Mouse (Mus musculus) right cerebral cortex, adult 18-20 months (tissue): Measurements from ENCODE around the gene Smarca1.
A peak's percentile ranks its signal among the peaks of the same experiment; 100 is the strongest.

Experiments
- DNase-seq: peaks from one replicate; pipeline ENCODE4 v3.0.0; 2022; ENCODE audit warnings: mixed read lengths

Smarca1 gene

GRCm38 (mm10) chrX:47892431-47893024, at the start of gene Smarca1:
Smarca1 (minus strand) TSS chrX:47892974.
- no peak for DNase-seq

DNA sequence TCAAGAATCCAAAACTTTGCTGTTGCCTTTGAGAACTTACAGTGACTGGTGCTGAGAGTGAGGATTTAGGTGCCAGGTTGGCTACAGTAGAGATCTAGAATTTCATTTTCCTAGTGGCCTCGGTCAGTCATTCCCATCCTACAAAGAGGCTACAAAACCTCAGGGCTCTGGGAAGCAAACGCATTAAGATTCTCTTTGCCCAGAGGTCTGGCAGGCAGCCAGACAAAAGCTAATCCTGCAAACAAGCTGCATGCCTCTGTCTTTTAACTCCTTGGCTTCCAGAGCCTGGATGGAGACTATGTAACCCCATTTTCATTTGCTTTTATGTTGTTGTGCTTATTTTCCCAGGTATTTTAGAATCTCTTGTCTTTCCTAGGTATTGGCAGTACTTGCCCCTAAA, 45.0 kb upstream of the Smarca1 start:
- no peak for DNase-seq

GRCm38 (mm10) chrX:47936885-47937284, 44.1 kb upstream of the Smarca1 start:
- no peak for DNase-seq

- no peak for DNase-seq
Observed at GRCm38 (mm10) chrX:47934352-47934751, 41.6 kb upstream of the Smarca1 start.

DNA sequence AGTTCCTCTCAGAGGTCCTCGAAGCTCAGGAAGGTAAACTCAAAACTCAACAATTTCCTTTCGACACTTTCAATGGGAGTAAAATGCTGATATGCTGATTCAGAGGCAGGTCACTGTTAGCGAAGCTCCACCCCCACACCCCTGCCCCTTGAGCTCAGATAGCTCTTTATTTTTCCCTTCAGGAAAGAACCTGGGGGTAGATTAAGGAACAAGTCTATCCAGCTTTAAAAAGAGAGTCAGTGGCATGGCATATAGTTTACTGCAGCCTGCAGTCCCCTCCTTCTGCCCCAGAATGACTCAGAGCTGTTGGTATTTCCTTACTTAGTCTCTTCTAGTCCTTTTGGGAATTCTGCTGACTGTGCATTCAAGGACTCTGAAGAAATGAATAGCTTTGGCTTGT, 37.7 kb upstream of the Smarca1 start:
- DNase-seq = no peak

GRCm38 (mm10) chrX:47927981-47928380, 35.2 kb upstream of the Smarca1 start:
- no peak for DNase-seq

GRCm38 (mm10) chrX:47920541-47920940, 27.8 kb upstream of the Smarca1 start:
- DNase-seq = no peak

- peak; percentile 2 for DNase-seq
Observed at GRCm38 (mm10) chrX:47916831-47917230, 24.1 kb upstream of the Smarca1 start.

- DNase-seq = no peak
Observed at GRCm38 (mm10) chrX:47913543-47913938, 20.8 kb upstream of the Smarca1 start.

DNA sequence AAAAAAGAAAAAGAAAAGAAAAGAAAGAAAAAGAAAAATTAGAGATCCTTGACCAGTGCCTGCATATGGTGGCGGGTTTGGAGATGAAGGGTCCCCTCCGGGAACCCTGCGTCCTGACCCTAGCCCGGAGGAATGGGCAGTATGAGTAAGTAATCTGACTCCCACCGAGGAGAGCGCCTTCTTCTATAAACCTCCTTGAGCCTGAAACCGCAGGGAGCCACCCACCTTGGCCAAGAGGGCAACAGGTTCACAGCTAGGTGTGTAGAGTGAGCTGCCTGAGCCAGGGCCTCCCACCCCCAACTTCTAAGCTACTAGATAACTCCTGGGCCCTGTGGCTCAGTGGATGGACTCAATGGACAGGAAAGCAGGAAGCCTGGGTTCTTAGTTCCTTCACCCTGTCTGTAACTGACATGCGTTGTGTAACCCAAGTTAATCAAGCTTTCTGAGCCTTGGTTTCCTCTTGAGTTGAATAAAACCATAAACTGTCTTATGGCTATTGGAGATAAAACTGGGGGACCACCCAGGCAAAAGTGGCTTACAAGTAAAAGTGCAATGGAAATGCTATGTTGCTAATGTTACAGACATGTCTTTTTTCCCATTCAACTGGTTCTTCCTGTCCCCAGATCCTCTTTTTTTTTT, 20.2 kb upstream of the Smarca1 start:
- DNase-seq = no peak

DNA sequence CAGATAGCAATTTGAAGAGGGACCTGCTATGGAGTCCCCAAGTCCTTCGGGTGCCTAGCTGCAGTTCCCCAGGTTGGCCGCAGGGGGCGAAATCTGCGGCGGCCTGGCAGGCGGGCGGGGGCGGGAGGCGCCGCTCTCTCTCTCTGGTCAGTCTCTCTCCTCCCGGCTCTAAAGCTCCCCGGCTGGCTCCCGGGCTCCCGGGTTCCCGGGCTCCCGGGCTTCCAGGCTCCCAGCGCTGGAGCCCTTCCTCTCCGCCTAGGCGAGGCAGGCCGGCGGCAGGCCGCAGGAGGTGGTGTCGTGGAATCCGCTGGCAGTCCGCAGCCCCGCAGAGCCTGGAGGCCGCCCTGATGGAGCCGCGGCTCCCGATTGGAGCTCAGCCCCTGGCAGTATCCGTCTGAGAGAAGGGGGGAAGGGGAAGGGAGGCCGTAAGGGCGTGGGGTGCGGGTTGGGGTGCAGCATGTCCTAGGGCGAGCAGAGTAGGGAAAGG, 19.6 kb upstream of the Smarca1 start, which contains the start of gene Ocrl:
Gene Ocrl, plus strand, starts transcription at position 82 of the 487 bp plus-strand sequence.
- peak; percentile 61 for DNase-seq

DNA sequence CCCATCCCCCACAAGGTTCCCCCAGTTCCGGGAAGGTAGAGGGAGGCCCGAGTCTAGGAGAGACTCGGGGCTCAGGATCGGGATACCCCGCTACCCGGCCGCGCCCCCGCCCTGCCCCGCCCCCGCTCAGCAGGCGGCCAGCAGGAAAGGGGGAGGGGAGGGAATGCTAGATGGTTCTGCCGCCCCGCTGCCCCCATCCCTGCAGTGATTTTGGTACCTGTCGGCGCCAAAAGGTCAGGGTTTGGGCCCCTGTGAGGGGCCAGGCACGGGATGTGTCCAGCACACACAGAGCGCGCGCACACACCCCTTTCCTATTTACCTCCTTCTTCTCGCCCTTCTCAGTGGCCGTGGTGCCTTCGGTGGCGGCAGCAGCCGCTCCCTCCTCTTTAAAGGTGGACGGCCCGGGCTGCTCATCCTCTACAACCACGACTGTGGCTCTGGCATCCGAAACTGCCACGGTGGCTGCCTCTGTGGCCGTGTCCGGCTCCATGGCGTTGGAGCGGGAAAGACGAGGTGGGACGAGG, 805 bp downstream of the Smarca1 start:
- peak; percentile 23 for DNase-seq

DNA sequence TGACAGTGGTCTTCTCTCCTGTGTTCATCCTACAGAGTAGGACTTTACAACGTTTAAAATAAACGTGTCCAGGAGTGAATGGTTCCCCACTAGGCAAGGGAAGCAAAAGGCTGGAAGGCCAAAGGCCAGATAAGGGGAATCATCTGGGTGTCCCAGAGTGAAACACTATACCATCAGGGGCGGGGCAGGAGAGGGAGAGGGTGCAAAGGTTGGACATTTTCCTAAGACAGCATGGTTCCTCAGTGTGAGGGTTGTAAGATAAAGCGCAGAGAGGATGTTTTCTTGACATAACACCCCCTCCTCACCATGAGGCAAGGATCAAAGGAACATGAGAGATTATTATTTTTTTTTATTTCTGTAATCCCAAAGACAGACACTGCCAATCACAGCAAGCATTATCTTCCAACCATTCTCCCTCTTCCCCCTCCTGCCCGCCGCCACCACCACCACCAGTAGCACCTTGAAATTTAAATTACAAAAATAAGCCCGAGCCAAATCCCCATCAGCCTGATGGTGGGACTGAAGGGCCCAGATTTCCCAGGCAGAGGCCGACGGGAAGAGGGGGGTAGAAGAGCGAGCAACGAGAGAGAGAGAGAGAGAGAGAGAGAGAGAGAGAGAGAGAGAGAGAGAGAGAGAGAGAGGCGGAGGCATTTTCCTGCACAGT, 1.4 kb downstream of the Smarca1 start:
- peak; percentile 1 for DNase-seq

DNA sequence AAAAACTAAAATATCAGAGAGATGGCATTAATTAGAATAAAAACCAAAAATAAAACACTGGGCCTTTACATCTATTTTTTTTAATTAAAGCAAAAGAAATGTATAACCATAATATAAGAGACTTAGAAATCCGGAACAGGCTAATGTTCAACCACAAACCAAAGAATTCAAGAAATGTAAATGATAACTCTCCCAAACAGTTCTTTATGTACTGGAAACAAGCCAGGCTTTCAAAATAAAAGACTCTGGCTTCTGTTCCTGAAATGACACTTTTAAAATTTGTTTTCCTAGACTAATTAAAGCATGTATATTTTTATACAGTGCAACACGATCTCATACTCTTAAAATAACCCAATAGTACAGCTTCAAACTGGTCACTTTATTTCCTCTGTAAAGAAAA, 5.4 kb downstream of the Smarca1 start:
- no peak for DNase-seq

GRCm38 (mm10) chrX:47882813-47883212, 10.0 kb downstream of the Smarca1 start:
- no peak for DNase-seq

DNA sequence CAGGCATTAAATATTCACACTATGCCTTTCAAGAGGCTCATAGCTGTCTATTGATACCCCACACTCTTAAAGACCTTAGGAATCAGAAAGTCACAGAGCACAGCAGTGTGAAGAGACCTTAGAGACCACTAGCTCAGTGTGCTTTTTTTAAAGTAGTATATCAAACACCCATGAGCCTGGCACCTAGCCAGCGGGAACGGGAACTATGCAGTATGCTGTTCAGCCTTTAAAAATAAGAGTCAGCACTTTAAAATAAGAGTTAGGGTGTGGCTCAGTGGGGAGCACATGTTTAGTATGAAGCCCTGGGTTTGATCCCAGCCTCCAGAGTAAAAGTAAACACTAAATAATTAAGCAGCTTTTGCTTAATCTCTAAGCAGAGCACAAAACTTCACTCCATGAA, 12.7 kb downstream of the Smarca1 start:
- DNase-seq = no peak

GRCm38 (mm10) chrX:47858544-47858943, 34.2 kb downstream of the Smarca1 start:
- no peak for DNase-seq

DNA sequence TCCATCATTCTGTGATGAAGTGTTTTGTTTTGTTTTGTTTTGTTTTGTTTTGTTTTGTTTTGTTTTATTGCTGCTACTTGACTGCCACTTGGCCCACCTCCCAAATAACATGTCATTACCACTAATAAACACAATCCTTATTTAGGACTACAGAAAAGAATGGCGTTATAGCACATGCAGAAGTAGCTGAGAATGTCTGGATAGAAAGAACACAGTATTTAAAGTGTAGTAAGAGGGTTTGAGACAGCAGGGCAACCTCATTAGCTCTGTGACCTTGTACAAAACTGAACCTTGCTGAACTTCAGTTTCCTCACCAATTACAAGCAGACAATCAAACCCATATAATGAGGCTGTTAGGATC, 57.0 kb downstream of the Smarca1 start:
- no peak for DNase-seq

DNA sequence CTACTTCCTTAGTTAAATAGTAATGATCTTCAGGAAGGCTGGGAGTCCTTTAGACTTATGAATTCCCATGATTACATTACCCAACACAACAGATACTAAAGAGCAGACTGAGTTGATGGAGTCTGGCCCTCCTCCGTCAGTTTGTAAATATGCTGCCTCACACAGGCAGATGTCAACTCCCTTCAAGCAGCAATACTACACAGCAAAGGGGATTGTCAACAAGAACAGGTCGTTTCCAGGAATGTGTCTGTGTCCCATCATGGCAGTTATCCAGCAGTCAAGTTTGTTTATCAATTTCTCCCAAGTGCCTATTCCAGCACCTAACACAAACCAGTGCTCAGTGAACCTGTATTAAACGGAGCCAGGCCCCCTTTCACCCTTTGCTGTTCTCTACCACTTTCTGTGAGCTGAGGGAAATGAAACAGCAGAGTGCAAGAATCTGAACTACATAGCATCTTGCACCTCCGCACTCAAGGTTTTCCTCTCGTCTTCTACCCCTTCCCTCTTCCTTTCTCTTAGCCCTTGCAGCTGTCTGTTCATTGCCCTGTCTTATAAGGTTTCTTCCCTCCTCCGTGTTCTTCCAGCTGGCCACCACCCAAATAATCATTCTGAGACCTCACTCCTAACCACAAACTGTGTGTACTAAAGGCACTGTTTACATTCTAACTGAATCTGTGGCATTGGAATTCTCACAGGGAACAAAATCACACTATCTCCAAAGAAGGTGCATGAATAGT, 57.5 kb downstream of the Smarca1 start:
- no peak for DNase-seq

- no peak for DNase-seq
Observed at GRCm38 (mm10) chrX:47833431-47833830, 59.3 kb downstream of the Smarca1 start.

- no peak for DNase-seq
Observed at GRCm38 (mm10) chrX:47820566-47820965, 72.2 kb downstream of the Smarca1 start.

- DNase-seq = no peak
Observed at GRCm38 (mm10) chrX:47808717-47809116, 84.1 kb downstream of the Smarca1 start.

GRCm38 (mm10) chrX:47764440-47764839, 128.3 kb downstream of the Smarca1 start:
- no peak for DNase-seq
